Mouse (Mus musculus): ENCODE measurements around the gene Zkscan17.
"Not testable (repeated sequence)": the region's sequence is repeated elsewhere in the genome, so short reads cannot be mapped to it uniquely, and the experiment has no call there.

- TF ChIP-seq CTCF (IDR thresholded peaks at IDR 0.05; ENCODE audit: low read depth, low read length); GATA1 (IDR thresholded peaks at IDR 0.05; ENCODE audit: borderline replicate concordance, low read length): not testable (repeated sequence)
These were observed 49.6 kb upstream of the Zkscan17 start, which contains the start of gene Olfr222 for GRCm38 (mm10) chr11:59576135-59576534.

All from G1E (cell line).